13 mouse cellular contexts compared by ENCODE assay signal in genomic region chr12:71543571-71544119, GRCm38 (mm10).
DNase-seq lines count a peak whose midpoint lies in the region; ATAC-seq and TF ChIP-seq lines count a peak whose summit lies in the region.
"Had no signal": no experiment of that assay in that cellular context is flagged by ENCODE, and none has a peak within 500 bp of the region (broad histone marks: within the 10 kb centered on the region; RNA-seq: fewer than 3 reads in every experiment).

No protein-coding gene starts in this region.

- intact Hi-C loops in left cerebral cortex, adult 2 months (cut with DNase I): no loop called here

- no peaks in the 10 kb centered on the region for H3K9me3 ChIP-seq in forebrain, embryonic 14.5 days (replicated peaks; ENCODE audit: control insufficient read depth, low read length)
- H3K9me3 ChIP-seq in forebrain, embryonic 10.5 days: no peaks in the 10 kb centered on the region
- no peaks in the 10 kb centered on the region for H3K9me3 ChIP-seq in embryonic facial prominence, embryonic 11.5 days (replicated peaks; ENCODE audit: control insufficient read depth, low read length)
- H3K9me3 ChIP-seq: G1E; kidney, embryonic 15.5 days; liver, embryonic 15.5 days had no signal

- no peak overlapping the region for H3K27ac ChIP-seq in forebrain, embryonic 14.5 days (ENCODE audit: low read depth, low read length)
- H3K27ac ChIP-seq in forebrain, embryonic 10.5 days: no peak overlapping the region
- peak overlapping the region; percentile 28; the same call in 1 of the 2 replicates for H3K27ac ChIP-seq in left cerebral cortex, adult 2 months
- 0 out of 2 replicates have a peak overlapping the region, but pooled peaks have one; percentile 47 for H3K27ac ChIP-seq in embryonic facial prominence, embryonic 11.5 days (replicated peaks; ENCODE audit: low read depth, low read length)
- H3K27ac ChIP-seq: kidney, embryonic 15.5 days; liver, embryonic 15.5 days had no signal

- ATAC-seq in forebrain, embryonic 14.5 days: no peak
- no peak for ATAC-seq in embryonic facial prominence, embryonic 11.5 days (replicated peaks; ENCODE audit: insufficient number of reproducible peaks, low FRiP score, low TSS enrichment, low read depth)
- no peak for ATAC-seq in megakaryocyte progenitor cell, adult 5-6 weeks (replicated peaks; ENCODE audit: poor library complexity)
- ATAC-seq: activated CD4-positive, CD25-positive, alpha-beta regulatory T cell, adult 4 months had no signal

- H3K4me1 ChIP-seq in forebrain, embryonic 14.5 days (ENCODE audit: control insufficient read depth, insufficient read depth, low read length): peaks cover 6% of the 10 kb centered on the region
- H3K4me1 ChIP-seq in forebrain, embryonic 10.5 days: peaks cover 24% of the 10 kb centered on the region
- H3K4me1 ChIP-seq in embryonic facial prominence, embryonic 11.5 days (ENCODE audit: control insufficient read depth, insufficient read depth, low read length): no peaks in the 10 kb centered on the region; the same call in 1 of the 2 replicates
- H3K4me1 ChIP-seq: liver, embryonic 15.5 days had no signal

- WGBS in forebrain, embryonic 14.5 days: 75% methylated on average over 7 of the region's 7 CpGs
- WGBS in forebrain, embryonic 10.5 days: 85% methylated on average over 7 of the region's 7 CpGs
- WGBS in embryonic facial prominence, embryonic 11.5 days: 70% methylated on average over 7 of the region's 7 CpGs

- H3K9ac ChIP-seq in forebrain, embryonic 14.5 days (ENCODE audit: low read length): no peak overlapping the region
- H3K9ac ChIP-seq in embryonic facial prominence, embryonic 11.5 days (replicated peaks; ENCODE audit: low read length): no peak overlapping the region
- H3K9ac ChIP-seq: kidney, embryonic 15.5 days; liver, embryonic 15.5 days had no signal

- TF ChIP-seq CTCF in left cerebral cortex, adult 2 months (IDR thresholded peaks at IDR 0.05): no peak

- H3K4me2 ChIP-seq in forebrain, embryonic 14.5 days (ENCODE audit: low read length): no peak overlapping the region
- H3K4me2 ChIP-seq in embryonic facial prominence, embryonic 11.5 days (ENCODE audit: low read depth, low read length): no peak overlapping the region
- H3K4me2 ChIP-seq: heart, embryonic 11.5 days; kidney, embryonic 15.5 days; liver, embryonic 15.5 days had no signal

- H3K36me3 ChIP-seq in forebrain, embryonic 14.5 days (ENCODE audit: control insufficient read depth, insufficient read depth, low read length): no peaks in the 10 kb centered on the region
- H3K36me3 ChIP-seq in forebrain, embryonic 10.5 days (replicated peaks): no peaks in the 10 kb centered on the region
- H3K36me3 ChIP-seq in embryonic facial prominence, embryonic 11.5 days (replicated peaks; ENCODE audit: control insufficient read depth, insufficient read depth, low read depth, low read length): no peaks in the 10 kb centered on the region
- H3K36me3 ChIP-seq: G1E; kidney, embryonic 15.5 days; liver, embryonic 15.5 days had no signal

- peak; percentile 52 for DNase-seq in forebrain, embryonic 14.5 days (ENCODE audit: low spot score)
- no peak for DNase-seq in forebrain, embryonic 10.5 days (ENCODE audit: extremely low spot score, low spot score)
- no peak for DNase-seq in left cerebral cortex, adult 2 months (ENCODE audit: extremely low spot score in 1 of 2, low spot score in 2 of 2)
- no peak for DNase-seq in left cerebral cortex, adult 8-10 months (ENCODE audit: low spot score in 2 of 2)
- peak; percentile 24 for DNase-seq in 3T3-L1 (ENCODE audit: low read depth, low spot score)
- DNase-seq in embryonic facial prominence, embryonic 11.5 days (ENCODE audit: low spot score): peak; percentile 41
- no peak for DNase-seq in spleen, postnatal 36 days (ENCODE audit: low spot score in 2 of 2)

- H3K4me3 ChIP-seq in forebrain, embryonic 14.5 days (ENCODE audit: low read depth, low read length): no peak overlapping the region
- no peak overlapping the region for H3K4me3 ChIP-seq in forebrain, embryonic 10.5 days
- no peak overlapping the region for H3K4me3 ChIP-seq in left cerebral cortex, adult 2 months
- no peak overlapping the region for H3K4me3 ChIP-seq in embryonic facial prominence, embryonic 11.5 days (ENCODE audit: low read depth, low read length)
- H3K4me3 ChIP-seq: kidney, embryonic 15.5 days; liver, embryonic 15.5 days had no signal

- no peaks in the 10 kb centered on the region for H3K27me3 ChIP-seq in forebrain, embryonic 14.5 days (replicated peaks; ENCODE audit: control insufficient read depth, insufficient read depth, low read length)
- no peaks in the 10 kb centered on the region for H3K27me3 ChIP-seq in forebrain, embryonic 10.5 days (ENCODE audit: poor library complexity, severe bottlenecking)
- H3K27me3 ChIP-seq in embryonic facial prominence, embryonic 11.5 days (ENCODE audit: control insufficient read depth, insufficient read depth, low read length): no peaks in the 10 kb centered on the region
- H3K27me3 ChIP-seq: kidney, embryonic 15.5 days; liver, embryonic 15.5 days had no signal

Comparison
In these comparisons a context has a peak if more than half of its experiments do, and no peak if none do; other contexts are left out.
1. DNase-seq: peak in forebrain, embryonic 14.5 days (single experiment), 3T3-L1 (single experiment) and embryonic facial prominence, embryonic 11.5 days (single experiment); none in forebrain, embryonic 10.5 days (single experiment), left cerebral cortex, adult 2 months (0 of 2), left cerebral cortex, adult 8-10 months (0 of 2) and spleen, postnatal 36 days (0 of 2).
2. H3K27ac ChIP-seq: peak in left cerebral cortex, adult 2 months (single experiment) and embryonic facial prominence, embryonic 11.5 days (single experiment); none in forebrain, embryonic 14.5 days (single experiment) and forebrain, embryonic 10.5 days (single experiment).